Mouse (Mus musculus) liver, adult 2 months (tissue): ENCODE data around the gene Dnajc14.

ENCODE experiments used
- CTCF ChIP-seq: fragments of 200-500 bp; IDR thresholded peaks from 2 replicates; pipeline ENCODE4 v1.5.1; 2011; ENCODE audit warnings: low read depth, low read length, control low read depth
- POLR2A ChIP-seq: fragments of 200-500 bp; IDR thresholded peaks from 2 replicates; pipeline ENCODE4 v1.6.1; 2011; ENCODE audit warnings: low read length, control low read depth; ENCODE audit not compliant: insufficient read depth; ENCODE audit errors: extremely low read depth

DNA sequence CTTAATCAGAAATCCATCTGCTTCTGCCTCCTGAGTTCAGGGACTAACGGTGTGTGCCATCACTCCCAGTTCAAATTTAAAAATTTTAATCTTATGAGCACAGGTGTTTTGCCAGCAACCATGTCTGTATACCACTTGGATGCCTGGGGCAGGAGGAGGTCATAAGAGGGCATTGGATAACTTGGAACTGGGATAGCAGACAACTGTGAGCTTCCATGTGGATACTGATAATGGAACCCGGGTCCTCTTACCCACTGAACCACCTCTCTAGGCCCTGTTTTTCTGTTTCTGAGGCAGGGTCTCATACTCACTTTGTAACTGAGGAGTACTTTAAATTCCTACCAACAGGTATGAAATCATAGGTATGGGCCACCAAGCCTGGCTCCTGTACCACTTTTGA, 25.4 kb upstream of the Dnajc14 start:
- TF ChIP-seq POLR2A: no peak
- TF ChIP-seq CTCF: no peak
